Mouse (Mus musculus) cerebellum, adult (tissue): ENCODE results near the gene Optc.

Experiments
- ATAC-seq: cut with Nextera tagmentation; 2 replicates; pipeline ENCODE4 v1.9.2; 2017; ENCODE audit warnings: mild to moderate bottlenecking, moderate library complexity, mixed read lengths; ENCODE audit not compliant: insufficient number of reproducible peaks, low FRiP score, low TSS enrichment

Gene Optc

DNA sequence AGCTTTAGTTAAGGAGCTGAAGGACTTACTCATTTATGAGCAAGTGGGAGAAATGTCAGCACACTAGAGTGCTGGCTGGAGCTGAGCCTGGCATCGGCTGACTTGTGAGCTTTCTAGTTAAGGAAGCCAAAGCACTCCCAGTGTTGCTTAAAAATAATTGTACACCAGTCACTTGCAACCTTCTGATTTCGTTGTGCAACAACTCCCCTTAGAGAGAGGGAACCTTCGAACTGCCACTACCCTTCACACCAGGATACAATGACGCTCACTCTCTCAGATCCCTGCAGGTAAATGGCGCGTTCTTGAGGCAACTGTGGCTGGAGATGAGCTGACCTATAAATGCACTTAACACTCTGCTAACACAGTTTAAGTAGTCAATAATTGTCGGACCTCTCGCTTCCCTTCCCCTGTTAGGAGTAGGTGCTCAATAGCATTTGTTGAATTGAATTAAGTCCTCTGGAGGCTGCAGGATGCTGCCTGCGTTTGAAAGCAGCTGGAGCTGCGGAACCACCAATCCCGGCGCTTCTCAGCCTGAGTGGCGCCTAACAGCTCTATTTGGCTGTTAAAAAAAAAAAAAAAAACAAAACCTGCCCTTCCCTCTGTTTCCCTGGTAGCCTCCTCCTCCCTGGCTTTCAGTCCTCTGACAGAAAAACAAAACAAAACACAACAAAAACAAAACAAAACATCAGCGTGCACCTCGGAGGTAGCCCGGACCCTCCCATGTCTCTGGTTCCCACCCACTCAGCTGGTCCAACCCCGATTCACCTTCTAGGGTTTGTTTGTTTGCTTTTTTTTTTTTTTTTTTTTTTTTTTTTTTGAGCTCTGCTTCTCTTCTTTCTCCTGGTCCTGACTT, 53.2 kb downstream of the Optc start:
- no peak for ATAC-seq
